Mouse (Mus musculus): ENCODE results near the gene Tnfrsf22. TPM values are rescaled to one million over a fixed set of nuclear protein-coding genes. Genes with fewer than 3 reads are reported as not detected.
A peak's percentile ranks its signal among the peaks of the same experiment; 100 is the strongest.
"Not testable (repeated sequence)": the region's sequence is repeated elsewhere in the genome, so short reads cannot be mapped to it uniquely, and the experiment has no call there.

The Tnfrsf22 gene
- polyA plus RNA-seq, 1 experiment from 2014 or later, result 15.1 TPM

DNA sequence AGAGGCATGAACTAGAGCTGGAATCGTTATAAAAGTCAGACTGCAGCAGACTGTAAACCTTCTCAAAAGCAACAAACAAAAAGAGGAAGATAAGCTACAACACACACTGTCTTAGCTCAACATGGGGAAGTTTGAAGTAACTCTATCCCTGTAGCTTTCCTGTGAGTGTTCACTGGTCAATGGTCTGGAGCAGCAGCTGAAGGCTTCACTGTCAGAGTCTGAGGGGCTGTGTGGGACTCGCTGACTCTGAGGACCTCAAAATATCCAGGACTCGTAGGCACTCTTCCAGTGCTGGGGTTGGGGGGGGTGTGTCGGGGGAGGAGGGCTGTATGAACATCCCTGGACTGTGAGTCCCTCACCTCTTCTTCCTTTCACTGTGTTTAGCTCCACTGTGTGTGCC is 36.7 kb upstream of the Tnfrsf22 start:
- peaks cover 29% of the 10 kb centered on the region for H3K36me3 ChIP-seq (ENCODE audit: control insufficient read depth, insufficient read depth, low read length)
- ATAC-seq (ENCODE audit: low FRiP score, low TSS enrichment), result peak; percentile 37; the same call in 1 of the 2 replicates
- not testable (repeated sequence) for H3K27me3 ChIP-seq (ENCODE audit: control insufficient read depth, insufficient read depth, low read length); H3K9ac ChIP-seq (ENCODE audit: low read depth, low read length); H3K4me2 ChIP-seq (replicated peaks; ENCODE audit: low read depth, low read length); H3K4me3 ChIP-seq (ENCODE audit: low read length); H3K9me3 ChIP-seq (ENCODE audit: control insufficient read depth, low read length); H3K27ac ChIP-seq (ENCODE audit: low read depth, low read length); H3K4me1 ChIP-seq (ENCODE audit: control insufficient read depth, insufficient read depth, low read length)
- WGBS, result 50% methylated on average over 4 of the region's 4 CpGs

- peak within 1 kb of the TSS; percentile 86 for H3K4me2 ChIP-seq (replicated peaks; ENCODE audit: low read depth, low read length)
- no peak within 1 kb of the TSS for H3K27ac ChIP-seq (ENCODE audit: low read depth, low read length)
- ATAC-seq (ENCODE audit: low FRiP score, low TSS enrichment), result peak; percentile 93
- peak within 1 kb of the TSS; percentile 44 for H3K4me3 ChIP-seq (ENCODE audit: low read length)
- H3K4me1 ChIP-seq (ENCODE audit: control insufficient read depth, insufficient read depth, low read length), result no peaks in the 10 kb centered on the region
- no peaks in the 10 kb centered on the region for H3K9me3 ChIP-seq (ENCODE audit: control insufficient read depth, low read length)
- 4% methylated on average over 35 of the region's 35 CpGs for WGBS
- no peaks in the 10 kb centered on the region for H3K27me3 ChIP-seq (ENCODE audit: control insufficient read depth, insufficient read depth, low read length)
- H3K9ac ChIP-seq (ENCODE audit: low read depth, low read length), result peak within 1 kb of the TSS; percentile 46
- peaks cover 22% of the 10 kb centered on the region for H3K36me3 ChIP-seq (ENCODE audit: control insufficient read depth, insufficient read depth, low read length)
Measured at GRCm38 (mm10) chr7:143685359-143686067, 36.1 kb upstream of the Tnfrsf22 start, which contains the start of gene Tnfrsf23. Gene Tnfrsf23, minus strand, starts transcription at chr7:143685872.

GRCm38 (mm10) chr7:143684569-143684968 is 35.1 kb upstream of the Tnfrsf22 start:
- H3K9ac ChIP-seq (ENCODE audit: low read depth, low read length); H3K4me2 ChIP-seq (replicated peaks; ENCODE audit: low read depth, low read length); H3K4me1 ChIP-seq (ENCODE audit: control insufficient read depth, insufficient read depth, low read length); H3K4me3 ChIP-seq (ENCODE audit: low read length); H3K27ac ChIP-seq (ENCODE audit: low read depth, low read length); H3K9me3 ChIP-seq (ENCODE audit: control insufficient read depth, low read length); ATAC-seq (ENCODE audit: low FRiP score, low TSS enrichment); H3K27me3 ChIP-seq (ENCODE audit: control insufficient read depth, insufficient read depth, low read length): not testable (repeated sequence)
- H3K36me3 ChIP-seq (ENCODE audit: control insufficient read depth, insufficient read depth, low read length), result peaks cover 16% of the 10 kb centered on the region
- 85% methylated on average over 1 of the region's 2 CpGs for WGBS

DNA sequence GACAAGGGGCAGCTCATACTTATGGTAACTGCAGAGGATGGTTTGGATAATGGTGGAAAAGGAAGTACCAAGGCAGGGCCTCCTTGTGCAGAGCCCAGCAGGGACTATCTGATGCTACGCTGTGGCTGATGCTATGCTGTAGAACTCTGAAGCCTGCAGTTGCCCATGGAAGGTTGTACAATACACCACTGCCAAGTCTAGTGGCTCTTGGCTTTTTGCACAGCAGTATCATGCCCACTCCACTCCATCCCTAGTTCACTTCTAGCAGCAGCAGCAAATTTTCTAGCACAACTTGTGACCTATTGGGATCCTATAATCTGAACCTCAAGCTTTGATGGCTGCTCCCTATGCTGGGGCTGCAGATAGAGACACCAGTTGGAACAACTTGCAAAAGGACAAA is 32.1 kb upstream of the Tnfrsf22 start:
- Histone ChIP-seq H3K9me3 (ENCODE audit: control insufficient read depth, low read length) (no peaks in the 10 kb centered on the region), H3K27me3 (ENCODE audit: control insufficient read depth, insufficient read depth, low read length) (no peaks in the 10 kb centered on the region), H3K4me2 (replicated peaks; ENCODE audit: low read depth, low read length) (no peak overlapping the region), H3K4me3 (ENCODE audit: low read length) (no peak overlapping the region), H3K27ac (ENCODE audit: low read depth, low read length) (no peak overlapping the region), H3K36me3 (ENCODE audit: control insufficient read depth, insufficient read depth, low read length) (no peaks in the 10 kb centered on the region), H3K9ac (ENCODE audit: low read depth, low read length) (no peak overlapping the region), H3K4me1 (ENCODE audit: control insufficient read depth, insufficient read depth, low read length) (no peaks in the 10 kb centered on the region)
- 71% methylated on average over 1 of the region's 1 CpGs for WGBS
- no peak for ATAC-seq (ENCODE audit: low FRiP score, low TSS enrichment)

DNA sequence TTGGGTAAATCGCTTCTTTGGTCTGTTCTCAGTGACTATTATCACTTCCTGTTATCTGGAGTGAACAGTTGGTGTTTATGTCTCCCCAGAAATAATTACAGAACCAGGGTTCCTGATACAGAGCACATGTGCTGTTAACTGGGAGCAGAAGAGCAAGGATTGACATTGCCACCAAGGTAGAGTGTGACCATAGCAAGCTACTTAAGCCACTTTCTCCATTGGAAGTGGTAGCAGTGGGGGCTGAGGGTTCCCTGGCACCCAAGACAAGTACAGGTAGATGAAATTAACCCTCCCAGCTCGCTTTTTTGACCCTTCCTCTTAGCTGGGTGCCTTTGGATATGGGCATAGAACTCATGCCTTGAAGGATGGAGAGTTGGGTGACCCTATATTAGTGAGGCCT is 31.4 kb upstream of the Tnfrsf22 start:
- H3K4me2 ChIP-seq (replicated peaks; ENCODE audit: low read depth, low read length); H3K9ac ChIP-seq (ENCODE audit: low read depth, low read length); H3K4me3 ChIP-seq (ENCODE audit: low read length); H3K27ac ChIP-seq (ENCODE audit: low read depth, low read length); H3K27me3 ChIP-seq (ENCODE audit: control insufficient read depth, insufficient read depth, low read length); H3K36me3 ChIP-seq (ENCODE audit: control insufficient read depth, insufficient read depth, low read length); H3K4me1 ChIP-seq (ENCODE audit: control insufficient read depth, insufficient read depth, low read length); H3K9me3 ChIP-seq (ENCODE audit: control insufficient read depth, low read length); ATAC-seq (ENCODE audit: low FRiP score, low TSS enrichment): not testable (repeated sequence)
- 60% methylated on average over 2 of the region's 2 CpGs for WGBS

DNA sequence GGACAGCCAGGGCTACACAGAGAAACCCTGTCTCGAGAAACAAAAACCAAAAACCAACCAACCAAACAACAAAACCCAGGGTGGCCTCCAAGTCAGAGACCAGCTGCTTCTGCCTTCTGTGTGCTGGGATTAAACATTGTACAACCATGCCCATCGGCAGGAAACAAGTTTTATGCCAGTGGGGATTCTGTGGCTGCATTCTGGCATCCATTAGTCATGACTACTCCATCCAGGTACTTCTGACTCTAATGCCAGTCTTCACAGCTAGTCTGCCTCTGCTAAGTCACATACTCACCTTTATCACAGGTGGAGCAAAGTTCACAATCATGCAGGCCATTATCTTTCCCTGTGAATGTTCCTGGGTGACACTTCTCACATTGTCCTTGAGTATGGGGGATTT is 30.2 kb upstream of the Tnfrsf22 start:
- H3K9ac ChIP-seq (ENCODE audit: low read depth, low read length); H3K4me2 ChIP-seq (replicated peaks; ENCODE audit: low read depth, low read length); ATAC-seq (ENCODE audit: low FRiP score, low TSS enrichment); H3K9me3 ChIP-seq (ENCODE audit: control insufficient read depth, low read length); H3K4me3 ChIP-seq (ENCODE audit: low read length); H3K27ac ChIP-seq (ENCODE audit: low read depth, low read length); H3K27me3 ChIP-seq (ENCODE audit: control insufficient read depth, insufficient read depth, low read length); H3K36me3 ChIP-seq (ENCODE audit: control insufficient read depth, insufficient read depth, low read length); H3K4me1 ChIP-seq (ENCODE audit: control insufficient read depth, insufficient read depth, low read length): not testable (repeated sequence)
- 78% methylated on average over 2 of the region's 2 CpGs for whole genome bisulfite sequencing

GRCm38 (mm10) chr7:143666427-143667311 is 17.2 kb upstream of the Tnfrsf22 start:
- Histone ChIP-seq H3K9me3 (ENCODE audit: control insufficient read depth, low read length) (no peaks in the 10 kb centered on the region), H3K4me1 (ENCODE audit: control insufficient read depth, insufficient read depth, low read length) (no peaks in the 10 kb centered on the region), H3K36me3 (ENCODE audit: control insufficient read depth, insufficient read depth, low read length) (no peaks in the 10 kb centered on the region), H3K27me3 (ENCODE audit: control insufficient read depth, insufficient read depth, low read length) (no peaks in the 10 kb centered on the region), H3K9ac (ENCODE audit: low read depth, low read length) (no peak overlapping the region), H3K4me3 (ENCODE audit: low read length) (no peak overlapping the region), H3K27ac (ENCODE audit: low read depth, low read length) (no peak overlapping the region), H3K4me2 (replicated peaks; ENCODE audit: low read depth, low read length) (no peak overlapping the region)
- ATAC-seq (ENCODE audit: low FRiP score, low TSS enrichment), result no peak

DNA sequence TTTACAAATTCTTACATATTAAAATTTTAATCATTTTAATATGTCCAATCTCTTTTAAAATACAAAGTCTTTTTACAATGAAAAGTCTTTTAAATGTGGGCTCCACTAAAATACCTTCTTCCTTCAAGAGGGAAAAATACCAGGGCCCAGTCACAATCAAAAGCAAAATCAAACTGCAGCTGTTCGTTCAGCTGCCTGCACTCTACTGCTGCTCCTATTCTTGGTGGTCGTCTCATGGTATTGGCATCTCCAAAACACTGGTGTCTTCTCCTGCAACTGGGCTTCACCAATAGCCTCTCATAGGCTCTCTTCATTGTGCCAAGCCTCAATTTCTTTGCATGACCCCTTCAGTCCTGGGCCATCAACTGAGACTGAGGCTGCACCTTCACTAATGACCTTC is 14.0 kb upstream of the Tnfrsf22 start:
- H3K4me3 ChIP-seq (ENCODE audit: low read length), result no peak overlapping the region
- no peak for ATAC-seq (ENCODE audit: low FRiP score, low TSS enrichment)
- no peak overlapping the region for H3K9ac ChIP-seq (ENCODE audit: low read depth, low read length)

GRCm38 (mm10) chr7:143660797-143661196 is 11.3 kb upstream of the Tnfrsf22 start:
- no peak overlapping the region for H3K4me2 ChIP-seq (replicated peaks; ENCODE audit: low read depth, low read length)
- H3K27me3 ChIP-seq (ENCODE audit: control insufficient read depth, insufficient read depth, low read length), result no peaks in the 10 kb centered on the region
- H3K9me3 ChIP-seq (ENCODE audit: control insufficient read depth, low read length), result no peaks in the 10 kb centered on the region
- H3K4me3 ChIP-seq (ENCODE audit: low read length), result no peak overlapping the region
- no peak for ATAC-seq (ENCODE audit: low FRiP score, low TSS enrichment)
- H3K4me1 ChIP-seq (ENCODE audit: control insufficient read depth, insufficient read depth, low read length), result no peaks in the 10 kb centered on the region
- H3K9ac ChIP-seq (ENCODE audit: low read depth, low read length), result no peak overlapping the region
- no peak overlapping the region for H3K27ac ChIP-seq (ENCODE audit: low read depth, low read length)
- H3K36me3 ChIP-seq (ENCODE audit: control insufficient read depth, insufficient read depth, low read length), result no peaks in the 10 kb centered on the region

More for the DNA sequence above, 14.0 kb upstream of the Tnfrsf22 start:
- Histone ChIP-seq H3K4me2 (replicated peaks; ENCODE audit: low read depth, low read length) (no peak overlapping the region), H3K4me1 (ENCODE audit: control insufficient read depth, insufficient read depth, low read length) (no peaks in the 10 kb centered on the region), H3K9me3 (ENCODE audit: control insufficient read depth, low read length) (no peaks in the 10 kb centered on the region), H3K27ac (ENCODE audit: low read depth, low read length) (no peak overlapping the region), H3K27me3 (ENCODE audit: control insufficient read depth, insufficient read depth, low read length) (no peaks in the 10 kb centered on the region), H3K36me3 (ENCODE audit: control insufficient read depth, insufficient read depth, low read length) (no peaks in the 10 kb centered on the region)
- 88% methylated on average over 2 of the region's 2 CpGs for WGBS

Measured in kidney, embryonic 14.5 days (tissue).